Mouse (Mus musculus): ENCODE measurements around the gene Ppp1r13b. TPM values are rescaled to one million over a fixed set of nuclear protein-coding genes. Genes with fewer than 3 reads are reported as not detected.

The Ppp1r13b gene
- total and polyA plus RNA-seq, 3 experiments = 0.42 to 2.0 (median 0.64) TPM

- in situ Hi-C loops (cut with MboI; ENCODE audit: low pct_ligation_motif_present, low pct_unique_long_range_greater_than_20kb, low sequenced_read_pairs) = no loop called here
Measured at GRCm38 (mm10) chr12:111916514-111917217, 8.8 kb upstream of the Ppp1r13b start.

DNA sequence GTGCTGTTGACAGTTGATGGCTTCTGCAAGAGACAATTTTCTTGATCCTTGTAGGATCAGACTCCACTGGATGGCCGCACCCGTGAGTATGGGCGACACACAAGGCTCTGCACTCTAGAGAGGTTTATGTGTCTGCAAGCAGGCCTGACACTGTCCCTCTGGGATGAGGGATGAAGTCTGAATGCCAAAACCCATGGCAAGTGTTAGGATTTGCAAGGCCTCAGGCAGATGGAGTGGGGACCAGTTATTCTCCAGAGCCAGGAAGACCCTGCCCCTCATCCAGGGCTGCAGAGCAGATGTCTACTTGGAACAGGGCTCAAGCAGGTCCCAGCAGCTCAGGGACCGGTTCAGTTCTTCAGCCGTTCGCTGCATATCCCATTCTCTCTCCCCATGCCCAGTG, 7.9 kb upstream of the Ppp1r13b start:
- TF ChIP-seq BHLHE40 (IDR thresholded peaks at IDR 0.05; ENCODE audit: low read depth, low read length) (no peak), HCFC1 (IDR thresholded peaks at IDR 0.05; ENCODE audit: low read depth, low read length) (no peak), TBP (conservative IDR thresholded peaks at IDR 0.05; ENCODE audit: low read depth, low read length) (no peak), MAX (IDR thresholded peaks at IDR 0.05; ENCODE audit: low read length) (no peak), PAX5 (IDR thresholded peaks at IDR 0.05; ENCODE audit: low read length) (no peak), MYC (IDR thresholded peaks at IDR 0.05; ENCODE audit: low read depth, low read length) (no peak), POLR2A (IDR thresholded peaks at IDR 0.05; ENCODE audit: low read depth, low read length) (no peak), SMC3 (IDR thresholded peaks at IDR 0.05; ENCODE audit: low read depth, low read length) (no peak)
- Histone ChIP-seq H3K79me2 (replicated peaks; ENCODE audit: control insufficient read depth, extremely low read depth, insufficient read depth, poor library complexity, severe bottlenecking) (no peaks in the 10 kb centered on the region), H3K27ac (ENCODE audit: insufficient read depth, low read depth) (no peak overlapping the region), H3K27me3 (replicated peaks) (peaks cover 8% of the 10 kb centered on the region), H3K4me1 (ENCODE audit: control insufficient read depth in 1 of 2, insufficient read depth in 2 of 2) (peaks cover 9 to 54% of the 10 kb centered on the region in 2 experiments), H3K4me3 (replicated peaks in 1 of 3; ENCODE audit: low read depth in 2 of 3, low read length in 2 of 3, poor library complexity in 1 of 3) (no peak overlapping the region), H3K36me3 (replicated peaks in 1 of 2; ENCODE audit: control insufficient read depth in 1 of 2, insufficient read depth in 1 of 2, low read length in 1 of 2) (no peaks in the 10 kb centered on the region), H3K4me2 (ENCODE audit: insufficient read depth, low read depth, poor library complexity, severe bottlenecking) (no peak overlapping the region), H3K9ac (ENCODE audit: insufficient read depth, low read depth) (no peak overlapping the region), H3K9me3 (replicated peaks; ENCODE audit: low read length) (no peaks in the 10 kb centered on the region)
- in situ Hi-C loops (cut with MboI; ENCODE audit: low pct_ligation_motif_present, low pct_unique_long_range_greater_than_20kb, low sequenced_read_pairs) = no loop called here
- dilution Hi-C loops (cut with MboI; ENCODE audit: extremely low pct_ligation_motif_present, extremely low pct_unique_long_range_greater_than_20kb, low sequenced_read_pairs) = no loop called here
- DNase-seq (ENCODE audit: extremely low read depth) = no peak

More at GRCm38 (mm10) chr12:111916514-111917217, 8.8 kb upstream of the Ppp1r13b start:
- Histone ChIP-seq H3K79me2 (replicated peaks; ENCODE audit: control insufficient read depth, extremely low read depth, insufficient read depth, poor library complexity, severe bottlenecking) (no peaks in the 10 kb centered on the region), H3K4me3 (replicated peaks in 1 of 3; ENCODE audit: low read depth in 2 of 3, low read length in 2 of 3, poor library complexity in 1 of 3) (no peak overlapping the region), H3K4me2 (ENCODE audit: insufficient read depth, low read depth, poor library complexity, severe bottlenecking) (no peak overlapping the region), H3K27me3 (replicated peaks) (peaks cover 8% of the 10 kb centered on the region), H3K27ac (ENCODE audit: insufficient read depth, low read depth) (no peak overlapping the region), H3K4me1 (ENCODE audit: control insufficient read depth in 1 of 2, insufficient read depth in 2 of 2) (peaks cover 9 to 50% of the 10 kb centered on the region in 2 experiments), H3K36me3 (replicated peaks in 1 of 2; ENCODE audit: control insufficient read depth in 1 of 2, insufficient read depth in 1 of 2, low read length in 1 of 2) (no peaks in the 10 kb centered on the region), H3K9me3 (replicated peaks; ENCODE audit: low read length) (no peaks in the 10 kb centered on the region), H3K9ac (ENCODE audit: insufficient read depth, low read depth) (no peak overlapping the region)
- no peak for DNase-seq (ENCODE audit: extremely low read depth)
- TF ChIP-seq PAX5 (IDR thresholded peaks at IDR 0.05; ENCODE audit: low read length) = no peak
- no peak for TF ChIP-seq ZMIZ1 (IDR thresholded peaks at IDR 0.05; ENCODE audit: low read depth, low read length)
- TF ChIP-seq RCOR1 (conservative IDR thresholded peaks at IDR 0.05; ENCODE audit: low read depth, low read length) = no peak
- dilution Hi-C loops (cut with MboI; ENCODE audit: extremely low pct_ligation_motif_present, extremely low pct_unique_long_range_greater_than_20kb, low sequenced_read_pairs) = no loop called here

- H3K4me1 ChIP-seq (ENCODE audit: control insufficient read depth in 1 of 2, insufficient read depth in 2 of 2) = peaks cover 8 to 45% of the 10 kb centered on the region in 2 experiments
- no peaks in the 10 kb centered on the region for H3K79me2 ChIP-seq (replicated peaks; ENCODE audit: control insufficient read depth, extremely low read depth, insufficient read depth, poor library complexity, severe bottlenecking)
- H3K27me3 ChIP-seq (replicated peaks) = peaks cover 16% of the 10 kb centered on the region
- dilution Hi-C loops (cut with MboI; ENCODE audit: extremely low pct_ligation_motif_present, extremely low pct_unique_long_range_greater_than_20kb, low sequenced_read_pairs) = no loop called here
- no peaks in the 10 kb centered on the region for H3K36me3 ChIP-seq (replicated peaks in 1 of 2; ENCODE audit: control insufficient read depth in 1 of 2, insufficient read depth in 1 of 2, low read length in 1 of 2)
- in situ Hi-C loops (cut with MboI; ENCODE audit: low pct_ligation_motif_present, low pct_unique_long_range_greater_than_20kb, low sequenced_read_pairs) = no loop called here
- H3K4me3 ChIP-seq (replicated peaks in 1 of 3; ENCODE audit: low read depth in 2 of 3, low read length in 2 of 3, poor library complexity in 1 of 3) = no peak overlapping the region
- H3K27ac ChIP-seq (ENCODE audit: insufficient read depth, low read depth) = no peak overlapping the region
- no peak for TF ChIP-seq PAX5 (IDR thresholded peaks at IDR 0.05; ENCODE audit: low read length)
- TF ChIP-seq MEF2A (IDR thresholded peaks at IDR 0.05; ENCODE audit: borderline replicate concordance, low read depth, low read length) = no peak
- TF ChIP-seq IRF4 (IDR thresholded peaks at IDR 0.05; ENCODE audit: low read depth, low read length) = no peak
- no peak for TF ChIP-seq MAZ (IDR thresholded peaks at IDR 0.05; ENCODE audit: low read depth, low read length)
- TF ChIP-seq KAT2A (IDR thresholded peaks at IDR 0.05; ENCODE audit: insufficient replicate concordance, low read length) = no peak
- no peak for TF ChIP-seq JUN (IDR thresholded peaks at IDR 0.05; ENCODE audit: insufficient read depth, low read depth, low read length)
- no peak for TF ChIP-seq ETS1 (conservative IDR thresholded peaks at IDR 0.05; ENCODE audit: low read depth, low read length)
- TF ChIP-seq E2F4 (IDR thresholded peaks at IDR 0.05; ENCODE audit: insufficient replicate concordance, low read depth, low read length) = no peak
- DNase-seq (ENCODE audit: extremely low read depth) = no peak
- H3K4me2 ChIP-seq (ENCODE audit: insufficient read depth, low read depth, poor library complexity, severe bottlenecking) = no peak overlapping the region
- no peak overlapping the region for H3K9ac ChIP-seq (ENCODE audit: insufficient read depth, low read depth)
- no peaks in the 10 kb centered on the region for H3K9me3 ChIP-seq (replicated peaks; ENCODE audit: low read length)
Measured at GRCm38 (mm10) chr12:111914031-111914430, 6.1 kb upstream of the Ppp1r13b start.

Data from CH12.LX (cell line).